Mouse (Mus musculus) gastrocnemius, postnatal 14 days (tissue): Measurements from ENCODE around the gene Als2. TPM values are rescaled to one million over a fixed set of nuclear protein-coding genes. Genes with fewer than 3 reads are reported as not detected.

Experiments
- DNase-seq: peaks from one replicate; pipeline ENCODE4 v3.0.0; 2021; ENCODE audit warnings: mixed read lengths
- intact Hi-C: fragments of 180-260 bp; cut with DNase I; formaldehyde crosslinking; loops from one replicate; pipeline ENCODE4 v1.15.1; 2025; ENCODE audit warnings: low total_unique reads
- total RNA-seq, 2 experiments: library from RNA; stranded (reverse); gene quantifications; 2 replicates each; pipeline ENCODE4 v1.2.3; 2021

Als2 gene
- total RNA-seq, 2 experiments from 2014 or later, result 15.9 to 16.9 TPM

GRCm38 (mm10) chr1:59169586-59169985 is 67.4 kb downstream of the Als2 start:
- intact Hi-C loops, result no loop called here

DNA sequence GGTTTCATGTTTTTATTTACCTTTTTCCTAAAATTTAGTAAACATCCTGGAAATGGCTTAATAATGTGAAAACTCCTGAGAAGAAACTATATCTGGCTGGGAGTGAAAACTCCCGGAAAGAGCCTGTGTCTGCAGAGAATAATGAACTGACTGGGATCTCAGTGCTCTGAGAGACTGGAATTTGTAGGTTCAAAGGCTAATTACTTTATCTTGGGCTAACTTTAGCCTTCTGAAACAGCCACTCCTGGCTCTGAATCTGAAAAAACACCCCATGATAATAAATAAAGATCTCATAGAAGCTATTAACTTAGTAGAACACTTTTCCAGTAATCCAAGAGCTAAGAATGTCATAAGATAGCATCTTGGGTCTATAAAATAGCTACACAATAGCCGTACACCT is 68.5 kb downstream of the Als2 start:
- DNase-seq, result no peak
- intact Hi-C loops, result no loop called here

More at GRCm38 (mm10) chr1:59169586-59169985, 67.4 kb downstream of the Als2 start:
- DNase-seq, result no peak

- no peak for DNase-seq
- intact Hi-C loops, result no loop called here
These were observed 69.2 kb downstream of the Als2 start for GRCm38 (mm10) chr1:59167654-59168425.

DNA sequence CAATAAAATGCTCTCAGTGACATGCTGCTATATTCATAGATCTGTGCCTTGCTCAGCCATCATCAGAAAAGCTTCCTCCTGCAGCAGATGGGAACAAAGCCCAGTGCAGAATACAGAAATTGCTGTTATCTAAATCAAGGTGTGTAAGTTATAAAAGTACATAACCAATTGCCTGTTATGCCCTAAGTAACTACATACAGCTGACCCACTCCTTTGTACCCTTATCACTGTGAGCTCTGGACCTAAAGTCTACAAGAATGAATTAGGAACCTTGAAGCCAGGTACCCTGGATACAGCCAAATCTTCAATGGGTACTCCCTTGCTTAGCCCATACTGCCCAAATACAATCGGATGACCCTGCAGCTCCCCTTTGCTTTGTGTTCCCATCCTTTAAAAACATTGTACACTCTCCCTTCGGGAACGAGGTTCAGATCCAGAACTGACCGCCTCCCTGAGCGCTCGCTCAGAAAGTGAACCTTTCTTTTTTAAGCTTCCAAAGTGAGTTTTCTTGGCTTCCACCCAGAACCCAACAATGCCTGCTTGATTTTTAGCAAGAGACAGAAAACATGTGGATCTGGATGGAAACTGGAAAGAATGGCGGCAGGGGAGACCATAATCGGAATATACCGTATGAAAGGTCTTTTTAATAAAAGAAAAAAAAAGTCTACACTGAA is 70.7 kb downstream of the Als2 start:
- intact Hi-C loops, result no loop called here

GRCm38 (mm10) chr1:59163918-59164317 is 73.1 kb downstream of the Als2 start:
- DNase-seq, result no peak
- intact Hi-C loops, result no loop called here

More for the DNA sequence above, 70.7 kb downstream of the Als2 start:
- DNase-seq, result no peak

GRCm38 (mm10) chr1:59163030-59163461 is 74.0 kb downstream of the Als2 start, which contains the start of gene Mpp4:
Gene Mpp4 (minus strand): TSS chr1:59163389.
- intact Hi-C loops, result no loop called here
- DNase-seq, result peak; percentile 9

- DNase-seq, result no peak
- intact Hi-C loops, result no loop called here
These were observed 74.6 kb downstream of the Als2 start for GRCm38 (mm10) chr1:59162309-59163024.

- intact Hi-C loops, result no loop called here
- DNase-seq, result no peak
These were observed 75.6 kb downstream of the Als2 start for GRCm38 (mm10) chr1:59161396-59161795.

GRCm38 (mm10) chr1:59160871-59161270 is 76.2 kb downstream of the Als2 start:
- intact Hi-C loops, result no loop called here
- no peak for DNase-seq

- intact Hi-C loops, result no loop called here
- no peak for DNase-seq
These were observed 77.9 kb downstream of the Als2 start for GRCm38 (mm10) chr1:59159136-59159535.

- DNase-seq, result no peak
- intact Hi-C loops, result no loop called here
These were observed 78.5 kb downstream of the Als2 start for GRCm38 (mm10) chr1:59158498-59158897.

- DNase-seq, result no peak
- intact Hi-C loops, result no loop called here
These were observed 79.2 kb downstream of the Als2 start for GRCm38 (mm10) chr1:59157846-59158245.

DNA sequence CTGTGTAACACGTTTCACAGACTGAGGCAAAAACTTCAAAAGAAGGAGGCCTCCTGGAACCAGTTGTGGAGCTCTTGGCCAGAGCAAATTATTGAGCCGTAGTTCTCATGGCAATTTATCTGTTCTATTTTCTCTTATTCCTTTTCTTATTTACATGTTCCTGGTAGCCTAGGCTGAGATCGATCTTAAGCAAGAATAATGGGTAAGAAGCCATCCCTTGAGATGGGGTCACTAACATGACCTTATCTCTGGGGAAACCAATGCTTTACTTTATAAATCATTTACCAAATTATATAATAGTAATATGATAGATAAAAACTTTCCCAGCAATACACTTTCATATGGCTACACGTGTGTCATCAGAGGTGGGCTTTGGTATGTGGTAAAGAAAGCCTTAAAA is 84.7 kb downstream of the Als2 start:
- no peak for DNase-seq
- intact Hi-C loops, result no loop called here

DNA sequence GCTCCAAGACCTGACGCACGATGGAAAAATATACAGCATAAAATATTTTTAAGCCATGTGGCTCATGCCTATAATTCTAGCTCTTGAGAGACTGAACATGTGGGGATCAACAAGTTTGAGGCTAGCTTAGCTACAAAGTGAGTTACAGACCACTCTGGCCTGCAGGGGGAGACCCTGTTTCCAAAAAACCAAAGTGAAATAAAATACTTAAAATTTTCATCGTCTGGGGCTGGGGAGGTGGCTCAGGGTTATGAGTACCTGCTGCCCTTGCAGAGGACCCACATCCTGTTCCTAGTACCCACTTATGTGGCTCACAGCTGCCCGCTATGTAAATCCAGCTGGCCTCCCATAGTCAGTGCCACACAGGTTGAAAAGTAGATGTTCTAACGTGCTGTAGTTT is 86.5 kb downstream of the Als2 start:
- DNase-seq, result no peak

DNA sequence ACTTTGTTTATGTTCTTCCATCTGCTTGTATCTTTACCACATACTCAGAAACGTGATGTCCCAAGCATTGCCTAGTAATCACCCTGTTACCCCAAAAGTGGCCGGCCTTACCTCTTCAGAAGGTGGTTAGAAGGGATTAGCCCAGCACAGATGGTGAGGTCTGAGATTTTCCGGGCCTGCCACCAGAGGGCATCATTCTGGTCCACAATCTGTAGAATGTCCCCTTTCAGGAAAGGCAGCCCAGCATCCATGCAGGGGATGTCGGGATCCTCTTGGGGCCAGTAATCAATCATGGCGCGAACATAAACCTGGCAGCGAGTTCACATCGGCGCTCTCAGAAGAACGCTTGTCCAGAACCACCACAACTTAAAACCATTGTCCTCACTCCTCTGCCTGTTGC is 92.5 kb downstream of the Als2 start:
- peak; percentile 30 for DNase-seq
- intact Hi-C loops, result loop anchor here (5.0 to 10.0 kb wide), 2 partner anchors 90 to 372 kb away; partner anchors contain the start of gene Als2

More for the DNA sequence above, 86.5 kb downstream of the Als2 start:
- intact Hi-C loops, result no loop called here

DNA sequence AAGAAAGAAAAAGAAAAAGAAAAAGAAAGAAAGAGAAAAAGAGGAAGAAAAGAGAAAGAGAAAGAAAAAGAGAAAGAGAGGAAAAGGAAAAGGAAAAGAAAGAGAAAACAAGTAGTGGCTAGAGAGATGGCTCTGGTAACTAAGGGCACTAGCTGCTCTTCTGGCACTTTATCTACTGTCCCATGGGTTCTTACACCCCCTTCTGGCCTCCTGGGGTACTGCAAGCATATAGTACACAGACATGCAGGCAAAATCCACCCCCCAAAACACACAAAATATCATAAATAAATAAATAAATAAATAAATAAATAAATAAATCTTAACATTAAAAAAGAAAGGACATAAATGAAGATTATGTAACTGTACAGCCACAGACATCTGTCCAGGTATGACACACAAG is 94.2 kb downstream of the Als2 start:
- peak; percentile 51 for DNase-seq
- intact Hi-C loops, result loop anchor here (5.0 to 10.0 kb wide), 2 partner anchors 92 to 371 kb away; partner anchors contain the start of gene Als2

- intact Hi-C loops, result no loop called here
- no peak for DNase-seq
These were observed 102.6 kb downstream of the Als2 start for GRCm38 (mm10) chr1:59134419-59134818.

- intact Hi-C loops, result no loop called here
These were observed 108.2 kb downstream of the Als2 start for GRCm38 (mm10) chr1:59128879-59129278.

GRCm38 (mm10) chr1:59125558-59125957 is 111.5 kb downstream of the Als2 start:
- intact Hi-C loops, result no loop called here
- DNase-seq, result no peak

More at GRCm38 (mm10) chr1:59128879-59129278, 108.2 kb downstream of the Als2 start:
- DNase-seq, result no peak
